Mouse (Mus musculus) small intestine, adult 2 months (tissue): ENCODE results near the gene Olfr601. TPM values are rescaled to one million over a fixed set of nuclear protein-coding genes. Genes with fewer than 3 reads are reported as not detected.
"Not testable (repeated sequence)": the region's sequence is repeated elsewhere in the genome, so short reads cannot be mapped to it uniquely, and the experiment has no call there.

Experiments
- H3K27ac ChIP-seq: fragments of 200-500 bp; 2 replicates; pipeline ENCODE4 v1.5.1; 2012; ENCODE audit warnings: low read depth, low read length, control low read depth, inconsistent platforms; ENCODE audit not compliant: insufficient read depth
- H3K27me3 ChIP-seq: fragments of 200-500 bp; 2 replicates; pipeline ENCODE4 v1.6.1; 2012; ENCODE audit warnings: mild to moderate bottlenecking, moderate library complexity, low read length, inconsistent platforms; ENCODE audit not compliant: control insufficient read depth, insufficient read depth
- H3K36me3 ChIP-seq: fragments of 200-500 bp; 2 replicates; pipeline ENCODE4 v1.6.1; 2012; ENCODE audit warnings: mild to moderate bottlenecking, low read length, control low read depth, inconsistent platforms; ENCODE audit not compliant: control insufficient read depth, insufficient read depth
- H3K4me1 ChIP-seq: fragments of 200-500 bp; 2 replicates; pipeline ENCODE4 v1.6.1; 2012; ENCODE audit warnings: low read length, inconsistent platforms, mixed read lengths; ENCODE audit not compliant: control insufficient read depth, insufficient read depth, insufficient read length
- H3K4me3 ChIP-seq: fragments of 200-500 bp; 2 replicates; pipeline ENCODE4 v1.5.1; 2012; ENCODE audit warnings: low read depth, mild to moderate bottlenecking, control low read depth, inconsistent platforms, low read length, moderate library complexity
- CTCF ChIP-seq: fragments of 200-500 bp; IDR thresholded peaks from 2 replicates; pipeline ENCODE4 v1.5.1; 2012; ENCODE audit warnings: low read depth, mild to moderate bottlenecking, control low read depth, inconsistent platforms, low read length, moderate library complexity, mixed read lengths; ENCODE audit not compliant: insufficient replicate concordance, insufficient read length; ENCODE audit errors: extremely low read depth
- POLR2A ChIP-seq: fragments of 200-500 bp; IDR thresholded peaks from 2 replicates; pipeline ENCODE4 v1.6.1; 2012; ENCODE audit warnings: low read depth, mild to moderate bottlenecking, control low read depth, inconsistent platforms, low read length, moderate library complexity
- WGBS: fragments of 180-500 bp; shearing (Covaris S2); methylation state at CpG from one replicate; pipeline ENCODE4 v1.1.7; 2018; 5-methylcytosine and 5-hydroxymethylcytosine counted together
- polyA plus RNA-seq: library from polyadenylated mRNA; depleted of rRNA; stranded (reverse); fragments of >200 nt; gene quantifications from 2 replicates; pipeline ENCODE4 v1.2.3, GENCODE M21; 2012; rRNA removed

Gene Olfr601
- polyA plus RNA-seq: not detected in 2 replicates

GRCm38 (mm10) chr7:103362555-103362954 is at the start of gene Olfr601:
Gene Olfr601 (minus strand): TSS chr7:103362655.
- Histone ChIP-seq H3K27ac (no peak within 1 kb of the TSS), H3K27me3 (no peaks in the 10 kb centered on the region)
- WGBS: 92% methylated on average over 1 of the region's 1 CpGs

GRCm38 (mm10) chr7:103406521-103407055 is 44.1 kb upstream of the Olfr601 start:
- WGBS: 29% methylated on average over 3 of the region's 3 CpGs

More at GRCm38 (mm10) chr7:103362555-103362954, at the start of gene Olfr601:
- Histone ChIP-seq H3K36me3 (no peaks in the 10 kb centered on the region), H3K4me1 (no peaks in the 10 kb centered on the region), H3K4me3 (no peak within 1 kb of the TSS)
- no peak for TF ChIP-seq CTCF
- no peak for TF ChIP-seq POLR2A

GRCm38 (mm10) chr7:103398981-103399380 is 36.5 kb upstream of the Olfr601 start:
- Histone ChIP-seq H3K4me3 (no peak overlapping the region), H3K27me3 (no peaks in the 10 kb centered on the region), H3K36me3 (no peaks in the 10 kb centered on the region), H3K27ac (no peak overlapping the region), H3K4me1 (no peaks in the 10 kb centered on the region)
- TF ChIP-seq CTCF (no peak), POLR2A (no peak)
- whole genome bisulfite sequencing: 4% methylated on average over 1 of the region's 1 CpGs

More at GRCm38 (mm10) chr7:103406521-103407055, 44.1 kb upstream of the Olfr601 start:
- H3K36me3 ChIP-seq, H3K4me1 ChIP-seq, H3K4me3 ChIP-seq, H3K27ac ChIP-seq, H3K27me3 ChIP-seq: not testable (repeated sequence)

GRCm38 (mm10) chr7:103397758-103398157 is 35.3 kb upstream of the Olfr601 start:
- H3K4me1 ChIP-seq: no peaks in the 10 kb centered on the region
- no peaks in the 10 kb centered on the region for H3K27me3 ChIP-seq
- H3K27ac ChIP-seq: no peak overlapping the region
- no peak overlapping the region for H3K4me3 ChIP-seq
- TF ChIP-seq POLR2A (no peak), CTCF (no peak)
- H3K36me3 ChIP-seq: no peaks in the 10 kb centered on the region

- H3K4me1 ChIP-seq: no peaks in the 10 kb centered on the region
- no peaks in the 10 kb centered on the region for H3K36me3 ChIP-seq
- TF ChIP-seq POLR2A (no peak), CTCF (no peak)
- no peaks in the 10 kb centered on the region for H3K27me3 ChIP-seq
- H3K27ac ChIP-seq: no peak within 1 kb of the TSS
- H3K4me3 ChIP-seq: no peak within 1 kb of the TSS
Measured at GRCm38 (mm10) chr7:103386077-103386476, 23.6 kb upstream of the Olfr601 start, which contains the start of gene Olfr603. Gene Olfr603 (minus strand): TSS chr7:103386177.

GRCm38 (mm10) chr7:103349569-103349968 is 12.9 kb downstream of the Olfr601 start, which contains the start of gene Olfr600:
Gene Olfr600 (minus strand): TSS chr7:103349669.
- H3K4me3 ChIP-seq: no peak within 1 kb of the TSS
- H3K27ac ChIP-seq: no peak within 1 kb of the TSS
- no peaks in the 10 kb centered on the region for H3K4me1 ChIP-seq
- H3K27me3 ChIP-seq: no peaks in the 10 kb centered on the region
- H3K36me3 ChIP-seq: no peaks in the 10 kb centered on the region
- TF ChIP-seq CTCF (no peak), POLR2A (no peak)

- WGBS: 86% methylated on average over 1 of the region's 1 CpGs
- Histone ChIP-seq H3K4me1 (no peaks in the 10 kb centered on the region), H3K27me3 (no peaks in the 10 kb centered on the region), H3K4me3 (no peak within 1 kb of the TSS), H3K36me3 (no peaks in the 10 kb centered on the region), H3K27ac (no peak within 1 kb of the TSS)
- TF ChIP-seq POLR2A: no peak
- no peak for TF ChIP-seq CTCF
Measured at GRCm38 (mm10) chr7:103335617-103336016, 26.8 kb downstream of the Olfr601 start, which contains the start of gene Olfr599. Gene Olfr599 (plus strand): TSS chr7:103335917.

- Histone ChIP-seq H3K27ac (no peak within 1 kb of the TSS), H3K36me3 (no peaks in the 10 kb centered on the region), H3K27me3 (no peaks in the 10 kb centered on the region), H3K4me3 (no peak within 1 kb of the TSS), H3K4me1 (no peaks in the 10 kb centered on the region)
- TF ChIP-seq POLR2A: no peak
- TF ChIP-seq CTCF: no peak
Measured at GRCm38 (mm10) chr7:103323268-103323667, 39.2 kb downstream of the Olfr601 start, which contains the start of gene Olfr598. Gene Olfr598 (plus strand): TSS chr7:103323568.

GRCm38 (mm10) chr7:103316015-103316414 is 46.4 kb downstream of the Olfr601 start, which contains the start of gene Olfr597:
Gene Olfr597 (plus strand): TSS chr7:103316315.
- H3K36me3 ChIP-seq, H3K27ac ChIP-seq: not testable (repeated sequence)
- WGBS: 78% methylated on average over 2 of the region's 2 CpGs

More at GRCm38 (mm10) chr7:103316015-103316414, 46.4 kb downstream of the Olfr601 start, which contains the start of gene Olfr597:
- not testable (repeated sequence) for H3K4me1 ChIP-seq, H3K27me3 ChIP-seq, H3K4me3 ChIP-seq
